Mouse (Mus musculus): ENCODE measurements around the gene Gm3776.
"Not testable (repeated sequence)": the region's sequence is repeated elsewhere in the genome, so short reads cannot be mapped to it uniquely, and the experiment has no call there.

GRCm38 (mm10) chr9:78282002-78282711 lies 25.2 kb downstream of the Gm3776 start:
- TF ChIP-seq POLR2A (IDR thresholded peaks at IDR 0.05; ENCODE audit: low read depth, low read length); CTCF (IDR thresholded peaks at IDR 0.05; ENCODE audit: extremely low read depth, insufficient read length, insufficient replicate concordance, low read depth, low read length): not testable (repeated sequence)
